15 mouse cellular contexts compared by ENCODE assay signal in genomic region chr3:34643536-34644115, GRCm38 (mm10). TPM values are rescaled to one million over a fixed set of nuclear protein-coding genes. Genes with fewer than 3 reads are reported as not detected.
DNase-seq lines count a peak whose midpoint lies in the region; ATAC-seq and TF ChIP-seq lines count a peak whose summit lies in the region.
"Had no signal": no experiment of that assay in that cellular context is flagged by ENCODE, and none has a peak within 500 bp of the region (broad histone marks: within the 10 kb centered on the region; RNA-seq: fewer than 3 reads in every experiment).

No protein-coding gene starts in this region.

- peak overlapping the region; percentile 54; the same call in 1 of the 2 replicates for H3K4me2 ChIP-seq in hindbrain, embryonic 15.5 days
- H3K4me2 ChIP-seq in midbrain, embryonic 16.5 days (ENCODE audit: low read length): peak overlapping the region; percentile 52
- H3K4me2 ChIP-seq: heart, embryonic 11.5 days; lung, embryonic 15.5 days; stomach, embryonic 15.5 days had no signal

- TF ChIP-seq CTCF in brain, embryonic 14.5 days (IDR thresholded peaks at IDR 0.05; ENCODE audit: borderline replicate concordance, extremely low read depth, insufficient read depth, insufficient read length): no peak

- peak overlapping the region; percentile 92 for H3K27ac ChIP-seq in forebrain, embryonic 10.5 days
- peak overlapping the region; percentile 57; the same call in 1 of the 2 replicates for H3K27ac ChIP-seq in hindbrain, embryonic 15.5 days (replicated peaks)
- H3K27ac ChIP-seq in midbrain, embryonic 16.5 days (ENCODE audit: low read length): peak overlapping the region; percentile 62
- H3K27ac ChIP-seq: lung, embryonic 15.5 days; stomach, embryonic 15.5 days had no signal

- TF ChIP-seq POLR2A in brain, embryonic 14.5 days (IDR thresholded peaks at IDR 0.05; ENCODE audit: borderline replicate concordance, extremely low read depth, insufficient read depth, insufficient read length, poor library complexity, severe bottlenecking): no peak

- H3K36me3 ChIP-seq in forebrain, embryonic 10.5 days (replicated peaks): no peaks in the 10 kb centered on the region
- H3K36me3 ChIP-seq in hindbrain, embryonic 15.5 days: no peaks in the 10 kb centered on the region
- H3K36me3 ChIP-seq in midbrain, embryonic 16.5 days (ENCODE audit: control insufficient read depth, insufficient read depth, low read length): no peaks in the 10 kb centered on the region
- H3K36me3 ChIP-seq: lung, embryonic 15.5 days; stomach, embryonic 15.5 days had no signal

- ATAC-seq in hindbrain, embryonic 15.5 days (ENCODE audit: low FRiP score, low read depth): no peak
- ATAC-seq in midbrain, embryonic 16.5 days: no peak
- ATAC-seq: activated CD4-positive, CD25-positive, alpha-beta regulatory T cell, adult 4 months had no signal

- no peak overlapping the region for H3K9ac ChIP-seq in hindbrain, embryonic 15.5 days
- peak overlapping the region; percentile 41; the same call in 1 of the 2 replicates for H3K9ac ChIP-seq in midbrain, embryonic 16.5 days (ENCODE audit: low read depth, low read length)
- H3K9ac ChIP-seq: lung, embryonic 15.5 days; stomach, embryonic 15.5 days had no signal

- H3K4me3 ChIP-seq in forebrain, embryonic 10.5 days: peak overlapping the region; percentile 57
- no peak overlapping the region for H3K4me3 ChIP-seq in hindbrain, embryonic 15.5 days
- H3K4me3 ChIP-seq in midbrain, embryonic 16.5 days (ENCODE audit: low read depth, low read length): no peak overlapping the region
- H3K4me3 ChIP-seq: lung, embryonic 15.5 days; stomach, embryonic 15.5 days had no signal

- peaks cover 91% of the 10 kb centered on the region for H3K27me3 ChIP-seq in forebrain, embryonic 10.5 days (ENCODE audit: poor library complexity, severe bottlenecking)
- peaks cover 69% of the 10 kb centered on the region for H3K27me3 ChIP-seq in hindbrain, embryonic 15.5 days
- H3K27me3 ChIP-seq in midbrain, embryonic 16.5 days (ENCODE audit: control insufficient read depth, insufficient read depth, low read depth, low read length): peaks cover 16% of the 10 kb centered on the region

- H3K4me1 ChIP-seq in forebrain, embryonic 10.5 days: peaks cover 97% of the 10 kb centered on the region
- H3K4me1 ChIP-seq in hindbrain, embryonic 15.5 days (replicated peaks): peaks cover 32% of the 10 kb centered on the region
- H3K4me1 ChIP-seq in midbrain, embryonic 16.5 days (ENCODE audit: control insufficient read depth, insufficient read depth, low read length): peaks cover 23% of the 10 kb centered on the region

- H3K9me3 ChIP-seq in forebrain, embryonic 10.5 days: no peaks in the 10 kb centered on the region
- no peaks in the 10 kb centered on the region for H3K9me3 ChIP-seq in hindbrain, embryonic 15.5 days
- H3K9me3 ChIP-seq in midbrain, embryonic 16.5 days (replicated peaks; ENCODE audit: control insufficient read depth, low read length, poor library complexity, severe bottlenecking): no peaks in the 10 kb centered on the region
- H3K9me3 ChIP-seq: lung, embryonic 15.5 days; stomach, embryonic 15.5 days had no signal

- DNase-seq in brain, embryonic 14.5 days (ENCODE audit: low read depth): peak; percentile 57
- DNase-seq in forebrain, embryonic 10.5 days (ENCODE audit: extremely low spot score, low spot score): no peak
- no peak for DNase-seq in natural killer cell, adult 2 months (ENCODE audit: low spot score in 2 of 2)
- DNase-seq in spleen, postnatal 10 days (ENCODE audit: low spot score in 2 of 2): no peak
- DNase-seq in heart, postnatal 36 days: no peak
- no peak for DNase-seq in adrenal gland, postnatal 14 days
- DNase-seq: cerebellum, postnatal 14 days; right cerebral cortex, postnatal 4 days had no signal

- WGBS in forebrain, embryonic 10.5 days: 7% methylated on average over 15 of the region's 15 CpGs
- 29% methylated on average over 15 of the region's 15 CpGs for WGBS in hindbrain, embryonic 15.5 days
- WGBS in midbrain, embryonic 16.5 days: 18% methylated on average over 15 of the region's 15 CpGs

- intact Hi-C loops in heart, postnatal 36 days (cut with DNase I): loop anchor here (5.0 kb wide), 1 partner anchor 686 kb away; no protein-coding TSS in a partner anchor

RNA-seq across cellular contexts. Expression of gene Sox2, which starts 6.6 kb away (rescaled TPM):
- polyA plus RNA-seq in brain, embryonic 14.5 days (2012; rRNA removed): 101 and 119 TPM in 2 replicates
- polyA plus RNA-seq in forebrain, embryonic 10.5 days (2016; fragmentation: Nextera tagmentation; extraction: Ambion mirVana): 29.2 and 29.3 TPM in 2 replicates
- 18.3 and 19.2 TPM in 2 replicates for polyA plus RNA-seq in hindbrain, embryonic 15.5 days (2015; fragmentation: Nextera tagmentation; extraction: Ambion mirVana)
- 14.3 and 22.2 TPM in 2 replicates for polyA plus RNA-seq in midbrain, embryonic 16.5 days (2015; fragmentation: Nextera tagmentation; extraction: Ambion mirVana)
- total RNA-seq in heart, postnatal 36 days (2021): under 1 TPM in 1 of 2 experiments, not detected in 1; 0.16 TPM
- total RNA-seq in adrenal gland, postnatal 14 days (2021): 0.63 and 0.75 TPM in 2 replicates
- polyA plus RNA-seq: activated CD4-positive, CD25-positive, alpha-beta regulatory T cell, adult 4 months; kidney, embryonic 16.5 days had no signal
